Mouse (Mus musculus) stomach, postnatal 0 days (tissue): ENCODE measurements around the gene Pik3cd.

ENCODE experiments used
- CTCF ChIP-seq: IDR thresholded peaks from 2 replicates; pipeline ENCODE4 v1.5.1; 2016; ENCODE audit warnings: antibody characterized with exemption, low read depth, mild to moderate bottlenecking, moderate library complexity
- EP300 ChIP-seq: optimal IDR thresholded peaks from 2 replicates; pipeline ENCODE3; 2016; ENCODE audit warnings: antibody characterized with exemption

DNA sequence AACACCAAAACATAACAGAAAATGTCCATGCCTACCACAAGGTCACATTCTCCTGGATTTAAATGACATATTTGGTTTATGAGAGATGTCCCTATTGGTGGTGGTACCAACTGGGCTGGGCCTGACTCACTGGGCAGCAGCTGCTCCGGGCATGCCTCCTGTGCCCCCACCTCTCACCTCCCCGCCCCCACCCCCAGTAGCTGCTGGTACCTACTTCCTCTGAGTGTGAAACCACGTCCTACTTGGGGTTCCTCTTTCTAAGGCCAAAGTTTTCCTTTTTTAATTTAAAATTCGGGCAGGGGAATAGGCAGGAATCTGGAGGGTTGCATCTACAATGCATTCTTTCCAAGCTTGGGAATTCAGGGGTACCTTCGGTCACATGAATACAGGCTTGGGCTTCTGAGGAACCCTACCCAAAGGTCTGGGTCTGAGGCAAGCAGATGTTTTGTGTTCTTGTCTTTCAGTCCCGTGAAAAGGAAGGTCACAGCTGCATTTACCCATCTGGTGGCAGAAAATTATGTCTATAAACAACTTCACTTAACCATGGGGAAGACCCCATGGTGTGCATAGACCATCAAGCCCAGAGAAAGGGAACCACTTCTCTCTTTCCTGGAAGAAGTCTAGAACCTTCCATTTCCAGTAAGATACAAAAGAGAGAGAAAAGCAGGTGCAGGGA lies 37.2 kb downstream of the Pik3cd start:
- TF ChIP-seq CTCF (no peak), EP300 (no peak)
